Mouse (Mus musculus): ENCODE measurements around the gene Letmd1.
"Not testable (repeated sequence)": the region's sequence is repeated elsewhere in the genome, so short reads cannot be mapped to it uniquely, and the experiment has no call there.

Letmd1 gene

DNA sequence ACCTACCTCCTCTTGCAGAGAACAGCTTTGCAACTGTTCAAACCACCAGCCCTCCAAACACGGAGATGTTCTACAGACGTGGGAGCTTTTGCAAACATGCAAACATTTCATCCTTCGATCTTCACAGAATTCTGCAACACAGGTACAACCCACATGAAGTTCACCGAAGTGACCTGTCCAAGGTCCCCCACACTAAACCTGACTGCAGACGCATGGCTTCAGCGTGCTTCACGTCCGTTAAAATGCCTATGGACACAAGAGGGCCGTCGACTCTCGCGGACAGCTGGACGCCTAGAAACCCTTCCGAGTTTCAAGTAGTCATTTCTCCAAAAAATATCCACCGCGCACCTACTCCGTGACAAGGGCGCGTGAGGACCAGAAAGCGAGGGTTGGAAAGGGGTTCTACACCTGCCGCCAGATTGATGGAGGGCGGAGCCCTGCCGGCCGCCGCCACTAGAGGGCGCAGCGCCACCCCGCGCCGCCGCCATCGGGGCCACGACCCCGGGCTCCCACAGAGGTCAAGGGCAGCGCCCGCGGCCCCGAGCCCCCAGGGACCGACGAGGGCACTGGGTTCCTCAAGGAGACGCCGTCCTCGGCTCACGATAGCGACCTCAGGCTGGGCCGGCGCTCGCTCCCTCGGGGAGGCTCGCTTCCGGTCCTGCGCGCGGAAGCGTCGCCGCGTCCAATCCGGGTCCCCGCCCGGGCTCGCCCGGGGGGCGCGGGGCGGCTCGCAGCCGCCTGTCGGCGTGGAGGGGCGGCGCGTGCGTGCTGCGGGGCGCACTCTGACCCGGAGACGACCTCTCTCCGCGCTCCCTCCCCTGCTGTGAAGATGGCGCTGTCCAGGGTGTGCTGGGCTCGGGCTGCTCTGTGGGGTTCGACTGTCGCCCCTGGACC lies at the start of gene Letmd1:
Gene Letmd1, plus strand, starts transcription at position 729 of the 894 bp plus-strand sequence.
- DNase-seq (ENCODE audit: low spot score in 2 of 2) = peak; percentile 89 to 90

DNA sequence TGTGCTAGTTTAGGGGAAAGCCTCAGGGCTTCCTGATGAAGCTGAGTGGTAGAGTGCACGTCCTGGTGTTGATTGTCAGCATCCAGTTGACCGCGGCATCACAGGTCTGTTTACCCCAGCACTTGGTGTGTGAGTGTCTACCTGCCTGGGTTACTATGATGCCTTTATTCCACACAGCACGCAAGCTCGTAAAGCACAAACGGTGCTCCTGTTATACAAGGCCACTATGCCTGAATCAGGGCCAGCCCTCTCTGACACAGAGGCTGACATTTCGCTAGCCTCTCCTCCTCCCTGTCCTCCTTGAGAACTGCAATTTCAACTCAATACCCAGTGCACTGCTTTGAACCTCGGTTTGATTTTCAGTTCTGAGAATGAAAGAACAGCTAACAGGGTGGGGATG lies 49.5 kb upstream of the Letmd1 start:
- no peak for DNase-seq (ENCODE audit: low spot score in 2 of 2)

DNA sequence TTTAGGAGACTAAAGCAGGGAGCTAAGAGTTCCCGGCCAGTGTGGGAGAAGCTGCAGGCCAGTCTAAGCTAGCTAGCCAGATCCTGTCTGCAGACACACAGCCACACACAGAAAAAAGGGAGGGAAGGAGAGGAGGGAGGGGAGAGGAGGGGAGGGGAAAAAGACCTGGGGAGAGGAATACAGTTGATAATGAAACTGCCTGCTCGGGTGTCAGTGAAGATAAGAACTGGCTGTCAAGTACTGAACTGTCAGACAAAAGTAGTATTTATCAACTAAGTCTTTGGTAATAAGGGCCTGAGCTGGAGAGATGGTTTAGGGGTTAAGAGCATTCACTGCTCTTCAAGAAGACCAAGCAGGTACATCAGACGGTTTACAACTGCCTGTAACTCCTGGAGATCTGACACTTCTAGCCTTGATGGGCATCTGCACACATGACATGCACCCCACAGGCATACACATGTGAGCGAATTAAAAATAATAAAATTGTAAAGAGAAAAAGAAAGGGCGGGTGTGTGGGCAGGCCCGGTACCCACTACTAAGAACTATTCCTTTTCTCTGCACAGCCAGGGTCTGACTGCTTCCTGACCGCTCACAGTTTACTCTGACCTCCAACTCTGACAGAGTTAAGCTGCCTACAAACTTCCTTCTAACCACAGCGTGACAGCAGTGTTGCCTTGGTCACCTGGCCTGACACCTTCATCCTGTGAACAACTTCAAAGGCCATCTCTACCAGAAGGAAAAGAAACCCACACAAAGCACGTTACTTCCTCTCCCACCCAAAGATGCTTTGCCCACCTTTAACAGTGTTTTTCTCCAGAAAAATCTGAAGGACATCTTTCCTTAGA lies 48.7 kb upstream of the Letmd1 start:
- no peak for DNase-seq (ENCODE audit: low spot score in 2 of 2)

DNA sequence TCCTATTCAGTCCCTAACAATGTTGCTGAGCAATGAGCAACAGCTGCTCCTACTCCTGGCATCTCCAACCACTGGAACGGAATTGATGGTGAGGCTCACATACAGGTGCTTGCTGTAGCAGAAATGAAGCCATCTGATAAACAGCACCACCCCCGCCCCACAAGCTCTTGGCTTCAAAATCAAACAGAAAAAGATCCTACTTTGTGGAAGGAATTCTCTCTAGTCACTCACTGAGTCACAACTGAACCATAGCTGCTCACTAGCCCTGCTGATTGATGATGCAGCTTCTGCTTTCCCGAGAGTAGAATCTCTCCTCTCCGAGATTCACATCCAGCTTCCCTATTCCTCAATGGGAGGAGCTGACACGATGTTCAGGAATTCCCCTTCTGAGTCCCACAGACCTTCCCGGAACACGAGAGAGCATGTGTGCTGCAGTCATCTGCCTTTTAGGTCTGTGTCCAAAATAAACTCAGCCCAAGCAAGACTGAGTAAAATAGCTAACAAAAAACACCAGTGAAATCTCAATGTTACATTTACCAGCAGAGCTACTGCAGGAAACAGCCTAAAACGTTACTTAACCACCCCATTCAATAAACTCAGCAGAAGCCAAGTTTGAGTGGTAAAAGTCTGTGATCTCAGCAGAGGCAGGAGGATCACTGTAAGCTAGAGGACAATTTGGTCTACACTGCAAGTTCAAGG lies 47.6 kb upstream of the Letmd1 start:
- DNase-seq (ENCODE audit: low spot score in 2 of 2) = peak in 1 of 2 experiments; percentile 19

DNA sequence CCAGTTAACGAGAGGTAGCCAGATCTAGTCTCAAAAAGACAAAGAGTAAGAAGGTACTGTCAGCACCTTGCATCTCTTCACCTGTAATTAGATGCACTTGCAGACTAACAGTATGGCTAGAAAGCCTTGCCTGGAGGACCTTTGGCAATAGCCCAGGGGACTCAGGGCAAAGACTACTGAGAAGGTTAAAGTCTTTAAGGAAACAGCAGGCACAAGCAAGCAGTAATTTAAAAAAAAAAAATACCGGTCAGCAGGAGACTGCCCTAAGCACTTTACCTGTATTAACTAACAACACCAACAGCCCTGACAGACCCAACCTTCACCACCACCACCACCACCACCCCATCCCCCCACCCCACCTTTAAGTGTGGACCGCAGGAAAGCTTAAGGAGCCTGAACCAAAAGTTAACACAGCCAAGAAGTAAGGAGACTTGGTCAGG lies 47.0 kb upstream of the Letmd1 start, which contains the start of gene Gm5475:
Gene Gm5475, plus strand, starts transcription at position 390 of the 440 bp plus-strand sequence.
- not testable (repeated sequence) for DNase-seq (ENCODE audit: low spot score in 2 of 2)

DNA sequence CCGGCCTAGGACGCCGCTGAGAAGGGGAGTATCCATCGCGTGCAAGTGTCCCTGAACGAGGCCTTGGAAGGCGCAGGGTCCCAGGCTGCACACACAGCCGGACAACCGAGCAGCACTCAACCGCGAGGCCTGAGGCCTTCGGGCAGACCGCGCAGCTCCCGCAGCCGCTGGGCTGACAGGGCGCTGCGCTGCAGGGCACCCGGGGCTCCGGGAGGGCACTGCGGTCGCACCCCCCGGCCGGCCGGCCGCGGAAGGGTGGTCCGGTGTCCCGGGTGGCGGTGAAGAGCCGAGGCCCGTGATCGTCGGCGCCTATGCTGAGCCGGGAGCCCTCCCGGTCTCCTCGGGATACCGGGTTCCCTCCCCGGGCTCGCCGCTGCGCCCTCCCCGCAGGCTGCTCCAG lies 46.3 kb upstream of the Letmd1 start:
- DNase-seq (ENCODE audit: low spot score in 2 of 2) = no peak

DNA sequence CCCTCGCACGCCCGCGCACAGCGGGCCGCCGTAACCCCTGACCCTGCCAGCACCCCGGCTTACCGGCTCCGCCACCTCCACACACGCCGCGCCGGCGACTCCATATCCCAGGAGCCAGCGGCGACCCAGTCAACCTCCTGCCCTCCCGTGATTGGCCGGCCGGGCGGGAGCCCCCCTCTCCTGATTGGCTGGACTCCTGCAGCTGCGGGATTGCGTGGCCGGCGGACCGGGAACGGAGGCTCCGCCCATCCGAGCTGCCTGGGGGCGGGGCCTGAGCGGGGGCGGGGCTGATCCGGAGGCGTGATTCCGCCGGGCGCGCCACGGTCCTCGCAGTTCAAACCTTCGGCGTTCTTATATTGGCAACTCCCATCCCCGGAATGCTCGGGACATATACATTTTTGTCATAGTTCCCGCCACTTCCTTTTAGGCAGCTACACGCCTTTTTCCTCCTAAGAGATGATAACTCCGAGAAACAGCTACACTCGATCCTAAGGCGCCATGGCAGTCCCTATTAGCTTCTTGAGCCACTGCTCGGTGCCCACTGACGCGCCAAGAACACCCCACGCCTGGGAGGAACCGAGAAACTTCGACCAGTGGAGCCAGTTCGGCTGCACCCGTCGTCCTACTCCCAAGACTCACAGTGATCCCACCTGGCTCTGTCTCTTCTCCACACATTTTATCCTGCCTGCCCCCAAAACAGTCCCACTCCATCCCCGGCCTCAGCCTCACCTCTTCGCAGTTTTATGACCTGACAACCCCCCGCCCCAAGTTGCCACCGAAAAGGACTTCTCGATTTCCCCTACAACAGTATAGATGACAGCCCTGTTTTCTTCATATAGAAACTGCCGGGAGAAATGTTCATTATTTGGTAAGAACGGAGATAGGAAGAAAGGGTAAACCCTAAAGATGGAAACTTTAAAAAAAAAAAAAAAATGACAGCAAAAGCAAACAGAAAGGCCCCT lies 45.6 kb upstream of the Letmd1 start:
- peak; percentile 96 for DNase-seq (ENCODE audit: low spot score in 2 of 2)

DNA sequence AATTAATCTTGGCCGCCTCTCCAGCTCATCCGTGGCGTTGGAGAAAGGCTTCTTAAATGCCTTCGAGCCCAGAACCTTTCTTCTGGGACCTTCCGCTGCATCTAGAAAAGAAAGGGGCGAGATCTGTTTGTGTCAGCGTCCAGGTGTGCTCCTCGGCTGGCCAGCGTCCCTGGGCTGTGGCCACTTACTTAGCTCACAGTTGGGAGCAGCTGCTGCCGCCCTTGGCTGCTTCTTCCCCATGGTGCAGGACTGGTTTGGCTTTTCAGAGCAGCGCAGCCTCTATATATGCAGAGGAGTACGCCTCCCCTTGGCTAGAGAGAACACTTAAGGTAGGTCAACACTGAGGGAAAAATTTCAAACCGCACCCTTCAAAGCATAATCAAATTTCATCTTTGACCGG lies 44.9 kb upstream of the Letmd1 start:
- DNase-seq (ENCODE audit: low spot score in 2 of 2) = no peak

DNA sequence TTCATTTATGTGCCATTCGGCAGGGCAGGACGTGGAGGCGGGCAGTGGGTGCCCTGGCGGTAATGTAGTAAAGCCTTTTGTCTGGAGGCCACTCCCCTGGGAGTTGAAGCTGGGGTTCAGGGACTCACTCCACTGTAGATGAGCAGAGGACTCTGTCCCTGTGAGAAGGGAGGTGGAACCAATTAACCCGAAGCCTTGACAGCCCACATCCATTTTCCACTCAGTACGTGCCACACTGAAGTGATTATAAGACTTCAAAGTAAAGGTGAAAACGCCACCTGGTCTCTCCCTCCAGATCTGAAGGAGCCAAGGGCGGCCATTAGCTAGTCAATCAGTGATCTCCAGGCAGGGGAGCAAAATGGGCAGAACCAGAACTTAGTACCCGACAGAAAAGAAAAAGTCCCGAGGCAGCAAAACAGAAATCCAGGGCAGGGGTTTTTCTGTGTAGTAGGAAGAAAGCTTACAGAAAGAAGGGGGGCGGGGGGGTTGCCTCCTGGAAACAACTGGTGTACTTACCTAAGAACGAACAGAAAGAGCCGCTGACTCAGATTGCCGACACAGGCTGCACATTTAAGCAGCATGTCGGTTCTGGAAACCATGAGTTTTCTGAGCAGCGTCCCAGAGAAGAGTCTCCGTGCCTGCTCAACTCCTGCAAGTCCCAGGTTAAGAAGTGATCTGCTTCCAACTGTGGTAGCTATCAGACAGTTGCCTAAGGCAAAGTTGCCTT lies 44.3 kb upstream of the Letmd1 start, which contains the start of gene Slc11a2:
Gene Slc11a2, minus strand, starts transcription at position 677 of the 727 bp plus-strand sequence.
- no peak for DNase-seq (ENCODE audit: low spot score in 2 of 2)

DNA sequence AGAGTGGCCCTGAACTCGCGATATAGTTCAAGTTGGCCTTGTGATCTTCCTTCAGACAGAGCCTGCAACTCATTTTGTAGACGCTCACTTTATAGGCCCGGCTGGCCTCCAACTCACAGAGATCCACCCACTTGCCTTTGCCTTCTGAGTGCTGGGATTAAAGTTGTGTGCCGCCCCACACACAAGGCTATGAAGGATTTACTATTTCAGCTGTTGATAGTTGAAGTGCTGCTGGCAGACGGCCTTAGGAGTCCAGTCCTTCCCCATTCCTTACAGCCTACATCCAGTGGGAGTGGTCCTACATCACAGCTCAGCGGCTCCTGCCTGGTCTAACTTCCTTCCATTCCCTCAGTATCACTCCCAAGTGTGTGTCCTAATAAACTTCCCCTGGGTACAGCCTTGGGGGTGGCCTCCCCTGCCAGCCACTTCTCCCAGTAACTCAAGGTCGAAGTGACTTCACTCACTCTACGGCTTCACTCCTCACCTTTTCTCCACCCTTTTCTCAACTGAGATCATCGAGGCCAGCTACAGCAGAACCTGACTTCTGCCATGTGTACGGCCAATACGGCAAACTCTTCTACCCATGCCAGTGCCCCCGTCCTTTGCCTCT lies 40.4 kb upstream of the Letmd1 start:
- DNase-seq (ENCODE audit: low spot score in 2 of 2) = no peak

DNA sequence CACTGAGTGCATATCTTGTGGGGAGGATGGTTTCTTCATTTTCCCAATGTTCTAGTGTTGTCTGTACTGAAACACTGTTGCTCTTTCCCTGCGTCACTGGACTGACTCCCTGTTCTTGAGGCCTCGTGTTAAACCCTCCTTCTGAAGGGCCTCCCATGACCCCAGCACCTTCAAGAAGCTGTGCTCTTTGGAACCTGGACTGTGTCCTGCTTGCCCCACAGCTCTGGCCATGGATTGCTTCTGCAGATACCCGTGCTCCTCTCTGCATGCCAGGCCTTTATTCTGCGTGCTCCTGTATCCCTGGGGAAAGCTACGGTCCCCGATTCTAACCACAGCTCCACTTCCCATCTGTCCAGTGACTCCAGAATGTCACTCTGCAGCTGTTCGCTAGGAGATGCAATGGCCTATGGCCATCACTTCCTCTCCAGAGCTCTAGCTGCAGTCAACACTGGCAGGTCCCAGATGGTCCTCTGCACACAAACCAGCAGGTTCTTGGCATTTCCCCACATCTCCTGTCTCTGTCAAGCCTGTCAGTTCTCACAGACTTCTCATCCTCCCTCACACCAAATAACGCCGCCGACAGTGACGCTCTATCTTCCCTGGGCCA lies 38.8 kb upstream of the Letmd1 start:
- no peak for DNase-seq (ENCODE audit: low spot score in 2 of 2)

DNA sequence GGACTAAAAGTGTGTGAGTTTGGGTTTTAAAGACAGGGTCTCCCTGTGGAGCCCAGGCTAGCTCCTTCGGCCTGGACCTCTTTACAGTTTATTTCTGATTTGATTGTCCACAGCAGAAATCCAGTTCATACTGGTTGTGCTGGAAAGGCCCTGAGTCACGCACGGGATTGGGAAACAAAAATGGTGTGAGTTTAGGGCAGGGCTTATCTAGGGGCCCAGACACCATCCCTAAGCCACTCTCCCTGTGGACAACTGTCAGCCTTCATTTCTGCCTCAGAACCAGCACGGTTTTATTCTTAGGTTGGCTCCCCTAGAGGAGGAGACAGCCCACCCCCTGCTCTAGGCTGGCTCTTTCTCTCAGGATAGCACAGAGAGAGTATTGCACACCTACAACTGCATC lies 35.6 kb upstream of the Letmd1 start:
- no peak for DNase-seq (ENCODE audit: low spot score in 2 of 2)

DNA sequence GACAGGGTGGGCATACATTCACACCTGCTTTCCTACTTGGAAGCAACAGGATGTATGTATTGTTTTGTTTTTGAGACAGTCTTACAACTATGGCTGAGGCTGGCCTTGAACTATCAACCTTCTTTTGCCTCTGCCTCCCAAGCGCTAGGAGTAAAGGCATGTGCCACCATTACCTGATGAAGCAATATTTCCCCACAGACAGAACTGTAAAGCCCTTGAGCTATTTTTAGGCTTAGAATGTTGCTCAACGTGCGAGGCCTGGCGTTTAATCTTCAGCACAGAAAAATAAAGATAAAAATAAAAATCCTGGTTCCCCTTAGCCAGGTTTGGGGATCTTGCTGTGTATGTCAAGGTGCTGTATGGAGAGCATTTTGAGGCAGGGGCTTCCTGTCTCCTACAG lies 32.7 kb upstream of the Letmd1 start:
- DNase-seq (ENCODE audit: low spot score in 2 of 2) = no peak

DNA sequence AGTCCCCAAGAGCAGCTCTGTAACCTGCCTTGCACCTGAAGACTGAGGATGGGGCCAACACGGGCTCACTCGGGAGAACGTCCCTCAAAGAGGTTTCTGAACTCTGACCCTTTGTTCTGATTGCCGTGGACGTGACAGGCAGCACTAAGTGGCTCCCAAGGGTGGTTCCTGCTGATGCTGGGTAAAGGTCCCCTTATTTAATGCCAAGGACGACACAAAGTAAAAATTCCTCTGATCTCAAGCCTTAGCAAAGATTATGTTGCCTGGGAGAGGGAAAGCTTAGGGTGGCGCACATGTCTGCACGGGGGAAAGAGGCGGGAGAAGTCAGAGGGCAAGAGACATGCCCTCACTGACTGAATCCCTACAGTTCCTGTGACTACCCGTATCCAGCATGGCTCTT lies 32.3 kb upstream of the Letmd1 start:
- DNase-seq (ENCODE audit: low spot score in 2 of 2) = no peak

DNA sequence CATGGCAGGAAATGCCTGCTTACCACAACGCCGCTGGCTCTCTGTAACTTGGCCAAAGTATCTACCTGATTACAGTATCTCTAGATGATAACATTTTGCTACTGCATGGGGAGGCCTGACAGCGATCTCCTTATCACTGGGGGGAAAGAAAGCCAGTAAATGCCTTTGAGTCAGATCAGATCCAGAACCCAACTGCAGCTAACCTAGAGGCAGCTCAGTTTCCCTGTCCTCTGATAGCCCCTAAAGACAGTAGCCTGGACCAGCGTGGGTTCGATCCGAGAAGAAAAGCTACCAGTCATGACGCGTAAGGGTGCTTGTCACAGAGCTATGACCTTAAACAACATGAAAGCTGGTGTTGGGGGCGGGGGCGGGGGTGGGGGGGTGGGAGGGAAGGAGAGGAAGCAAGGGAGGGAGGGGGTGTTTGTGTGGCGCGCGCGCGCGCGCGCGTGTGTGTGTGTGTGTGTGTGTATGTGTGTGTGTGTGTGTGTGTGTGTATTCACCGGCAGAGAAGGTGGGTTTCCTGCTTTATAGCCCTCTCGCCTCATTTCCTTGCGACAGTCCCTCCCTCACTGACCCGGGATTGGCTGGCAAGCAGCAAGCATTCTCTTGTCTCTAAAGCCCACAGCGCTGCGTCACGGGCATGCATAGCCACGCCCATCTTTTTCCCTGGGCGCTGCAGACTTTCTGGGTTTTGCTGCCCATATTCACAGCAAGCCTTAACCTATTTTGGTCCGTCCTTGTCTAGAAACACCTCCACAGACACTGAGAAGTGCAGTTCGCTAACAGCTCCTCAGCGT lies 25.5 kb upstream of the Letmd1 start:
- peak; percentile 72 to 88 for DNase-seq (ENCODE audit: low spot score in 2 of 2)

DNA sequence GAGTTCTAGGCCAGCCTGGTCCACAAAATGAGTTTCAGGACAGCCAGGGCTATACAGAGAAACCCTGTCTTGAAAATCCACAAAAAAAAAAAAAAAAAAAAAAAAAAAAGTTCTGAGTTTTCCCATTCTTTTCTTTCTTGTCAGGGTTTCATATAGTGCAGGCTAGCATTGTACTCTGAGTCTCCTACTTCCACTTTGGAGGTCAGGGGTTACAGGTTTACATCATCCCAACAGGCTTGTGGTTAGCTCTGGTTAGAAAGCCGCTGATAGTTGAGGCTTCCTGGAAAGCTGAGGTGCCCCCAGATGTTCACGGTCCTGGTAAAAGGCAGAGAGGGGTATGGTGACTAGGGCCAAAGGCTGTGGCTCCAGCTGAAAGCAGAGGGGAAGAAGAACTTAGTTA lies 21.9 kb upstream of the Letmd1 start:
- no peak for DNase-seq (ENCODE audit: low spot score in 2 of 2)

DNA sequence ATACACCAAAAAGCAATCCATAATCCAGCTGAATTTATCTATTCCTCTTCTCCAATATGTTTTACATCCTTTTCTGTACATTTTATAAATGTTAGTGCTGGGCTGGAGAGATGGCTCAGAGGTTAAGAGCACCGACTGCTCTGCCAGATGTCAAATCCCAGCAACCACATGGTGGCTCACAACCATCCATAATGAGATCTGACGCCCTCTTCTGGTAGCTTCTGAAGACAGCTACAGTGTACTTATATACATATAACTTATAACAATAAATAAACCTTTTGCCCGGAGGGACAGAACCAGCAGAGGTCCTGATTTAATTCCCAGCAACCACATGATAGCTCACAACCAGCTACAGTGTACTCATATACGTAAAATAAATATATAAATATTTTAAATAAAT lies 20.3 kb upstream of the Letmd1 start:
- DNase-seq (ENCODE audit: low spot score in 2 of 2) = no peak

DNA sequence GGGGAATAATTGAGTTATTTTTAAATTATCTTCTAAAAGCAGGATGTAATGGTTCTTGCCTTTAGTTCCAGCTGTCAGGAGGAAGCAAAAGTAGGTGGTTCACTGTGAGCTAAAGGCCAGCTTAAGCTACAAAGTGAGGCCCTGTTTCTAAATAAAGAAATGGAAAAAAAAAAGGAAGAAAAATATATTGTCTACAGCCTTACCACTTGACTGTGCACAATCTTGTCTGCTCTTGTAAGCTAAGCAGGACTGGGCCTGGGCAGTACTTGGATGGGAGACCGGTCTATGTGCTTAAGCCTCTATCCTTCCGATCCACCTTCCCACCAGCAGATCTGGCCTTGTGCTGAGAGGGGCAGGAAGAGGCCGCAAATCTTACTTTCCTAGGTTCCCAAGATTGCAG lies 19.3 kb upstream of the Letmd1 start:
- DNase-seq (ENCODE audit: low spot score in 2 of 2) = no peak
